Mouse (Mus musculus): ENCODE results near the gene Mip.

DNA sequence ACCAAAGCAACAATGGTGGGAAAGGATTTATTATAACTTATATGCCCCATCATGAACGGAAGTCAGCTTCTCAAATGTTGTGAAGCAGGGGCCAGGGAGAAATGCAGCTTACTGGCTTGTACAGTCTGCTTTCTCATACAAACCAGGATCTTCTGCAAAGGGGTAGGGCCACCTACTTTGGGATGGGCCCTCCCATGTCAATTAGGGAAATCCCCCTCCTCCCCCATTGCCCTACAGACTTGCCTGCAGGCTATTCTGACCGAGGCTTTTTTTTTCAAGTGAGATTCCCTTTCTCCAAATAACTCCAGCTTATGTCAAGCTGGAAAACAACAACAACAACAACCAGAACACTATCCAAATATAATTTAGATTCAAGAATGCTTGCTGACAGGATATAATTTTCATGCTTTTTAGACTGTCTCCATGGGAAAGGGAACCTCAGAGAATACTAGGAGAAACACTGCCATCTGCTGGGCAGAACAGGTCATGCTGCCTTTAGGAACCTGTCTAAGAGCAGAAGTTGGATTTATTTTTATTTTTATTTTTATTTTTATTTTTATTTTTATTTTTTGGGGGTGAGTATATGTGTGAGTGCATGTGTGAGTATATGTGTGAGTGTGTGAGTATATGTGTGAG, 37.3 kb upstream of the Mip start:
- TF ChIP-seq POLR2A (IDR thresholded peaks at IDR 0.05; ENCODE audit: control insufficient read depth, extremely low read depth, insufficient read depth, low read length, poor library complexity) (no peak), CTCF (IDR thresholded peaks at IDR 0.05; ENCODE audit: borderline replicate concordance, control insufficient read depth, extremely low read depth, insufficient read depth, low read length, poor library complexity) (no peak)
